Mouse (Mus musculus): ENCODE measurements around the gene Lpin3.

DNA sequence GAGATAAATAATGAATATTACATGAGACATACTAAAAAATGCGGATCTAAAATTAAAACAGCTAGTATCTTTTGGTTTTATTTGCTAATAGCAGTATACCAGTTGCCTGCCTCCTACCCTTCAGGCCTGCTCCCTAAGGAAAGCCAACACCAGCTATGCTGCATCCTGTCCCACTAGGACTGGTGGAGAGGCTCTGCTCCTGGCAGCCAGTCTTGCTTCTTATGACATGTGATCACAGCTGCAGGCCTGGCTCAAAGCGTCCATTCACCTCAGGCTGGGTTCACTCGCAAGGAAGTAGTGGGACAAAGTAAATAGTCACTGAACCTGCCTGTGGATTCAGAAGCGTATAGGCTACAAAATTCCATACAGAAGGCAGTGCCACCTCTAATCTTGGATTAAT, 3.4 kb downstream of the Lpin3 start:
- TF ChIP-seq CTCF (IDR thresholded peaks at IDR 0.05; ENCODE audit: low read depth, low read length) (no peak), POLR2AphosphoS5 (IDR thresholded peaks at IDR 0.05; ENCODE audit: insufficient replicate concordance, low read depth, low read length) (no peak), TAL1 (conservative IDR thresholded peaks at IDR 0.05; ENCODE audit: low read depth, low read length) (no peak)
